Mouse (Mus musculus) forebrain, embryonic 14.5 days (tissue): ENCODE results near the gene Ppp1r13l. TPM values are rescaled to one million over a fixed set of nuclear protein-coding genes. Genes with fewer than 3 reads are reported as not detected.

Source experiments
- ATAC-seq: fragments of 200-750 bp; cut with Nextera tagmentation; 2 replicates; pipeline ENCODE4 v1.8.0; 2017; ENCODE audit warnings: mild to moderate bottlenecking, moderate library complexity
- DNase-seq: peaks from one replicate; pipeline ENCODE4 v3.0.0-alpha.2; 2015; ENCODE audit warnings: low spot score
- H3K27ac ChIP-seq: fragments of 300-500 bp; sonication (generic); 2 replicates; pipeline ENCODE4 v1.5.1; 2014; ENCODE audit warnings: low read depth, mild to moderate bottlenecking, control low read depth, low read length, moderate library complexity
- H3K27me3 ChIP-seq: fragments of 300-500 bp; sonication (generic); replicated peaks from 2 replicates; pipeline ENCODE4 v1.6.1; 2014; ENCODE audit warnings: low read length, control low read depth, mixed read lengths; ENCODE audit not compliant: control insufficient read depth, insufficient read depth
- H3K36me3 ChIP-seq: fragments of 300-500 bp; sonication (generic); 2 replicates; pipeline ENCODE4 v1.6.1; 2014; ENCODE audit warnings: low read length, control low read depth; ENCODE audit not compliant: control insufficient read depth, insufficient read depth
- H3K4me1 ChIP-seq: fragments of 300-500 bp; sonication (generic); 2 replicates; pipeline ENCODE4 v1.6.1; 2014; ENCODE audit warnings: antibody characterized with exemption, low read length, control low read depth; ENCODE audit not compliant: control insufficient read depth, insufficient read depth
- H3K4me2 ChIP-seq: fragments of 300-500 bp; sonication (generic); 2 replicates; pipeline ENCODE4 v1.6.1; 2014; ENCODE audit warnings: mild to moderate bottlenecking, control low read depth, low read length
- H3K4me3 ChIP-seq: fragments of 300-500 bp; sonication (generic); 2 replicates; pipeline ENCODE4 v1.5.1; 2014; ENCODE audit warnings: low read depth, low read length, control low read depth
- H3K9ac ChIP-seq: fragments of 300-500 bp; sonication (generic); 2 replicates; pipeline ENCODE4 v1.6.1; 2014; ENCODE audit warnings: mild to moderate bottlenecking, low read length, control low read depth, moderate library complexity
- H3K9me3 ChIP-seq: fragments of 300-500 bp; sonication (generic); replicated peaks from 2 replicates; pipeline ENCODE4 v1.6.1; 2016; ENCODE audit warnings: low read length, control low read depth, mixed read lengths; ENCODE audit not compliant: control insufficient read depth
- WGBS: fragments of 180-500 bp; shearing (Covaris S2); extraction: QIAGEN DNeasy Blood & Tissue Kit; methylation state at CpG from one replicate; pipeline ENCODE4 v1.1.7; 2014; 5-methylcytosine and 5-hydroxymethylcytosine counted together
- polyA plus RNA-seq: library from polyadenylated mRNA; unstranded; fragments of >200 nt; fragmentation: Nextera tagmentation; extraction: Ambion mirVana; gene quantifications from 2 replicates; pipeline ENCODE4 v1.2.1, GENCODE M21; 2014

The Ppp1r13l gene
- polyA plus RNA-seq, 1 experiment from 2014 or later, result 1.3 TPM

- Histone ChIP-seq H3K4me2 (peak overlapping the region; percentile 99), H3K9ac (0 out of 2 replicates have a peak overlapping the region, but pooled peaks have one; percentile 67), H3K4me3 (no peak overlapping the region), H3K27me3 (no peaks in the 10 kb centered on the region), H3K4me1 (peaks cover 9% of the 10 kb centered on the region; the same call in 1 of the 2 replicates), H3K27ac (no peak overlapping the region), H3K9me3 (no peaks in the 10 kb centered on the region), H3K36me3 (peaks cover 35% of the 10 kb centered on the region)
- DNase-seq (no peak), ATAC-seq (no peak)
- WGBS, result 93% methylated on average over 25 of the region's 25 CpGs
These were observed 1.9 kb upstream of the Ppp1r13l start for GRCm38 (mm10) chr7:19357381-19358375.

- Histone ChIP-seq H3K27ac (no peak overlapping the region), H3K4me1 (peaks cover 9% of the 10 kb centered on the region; the same call in 1 of the 2 replicates), H3K9ac (peak overlapping the region; percentile 67), H3K36me3 (peaks cover 25% of the 10 kb centered on the region), H3K4me3 (peak overlapping the region; percentile 55), H3K27me3 (no peaks in the 10 kb centered on the region), H3K4me2 (peak overlapping the region; percentile 99), H3K9me3 (no peaks in the 10 kb centered on the region)
- ATAC-seq (no peak), DNase-seq (no peak)
- whole genome bisulfite sequencing, result 20% methylated on average over 13 of the region's 13 CpGs
These were observed 915 bp upstream of the Ppp1r13l start for GRCm38 (mm10) chr7:19358634-19359033.

- peak; percentile 71 for DNase-seq
- H3K36me3 ChIP-seq, result peaks cover 16% of the 10 kb centered on the region
These were observed 518 bp downstream of the Ppp1r13l start for GRCm38 (mm10) chr7:19359892-19360641.

GRCm38 (mm10) chr7:19360944-19361343 is 1.4 kb downstream of the Ppp1r13l start:
- under 1% methylated on average over 27 of the region's 27 CpGs for WGBS
- Histone ChIP-seq H3K9ac (peak overlapping the region; percentile 40; the same call in 1 of the 2 replicates), H3K4me1 (peaks cover 9% of the 10 kb centered on the region; the same call in 1 of the 2 replicates), H3K36me3 (peaks cover 11% of the 10 kb centered on the region), H3K9me3 (no peaks in the 10 kb centered on the region), H3K4me2 (peak overlapping the region; percentile 99), H3K4me3 (peak overlapping the region; percentile 55), H3K27ac (no peak overlapping the region), H3K27me3 (no peaks in the 10 kb centered on the region)
- peak; percentile 95 for DNase-seq
- ATAC-seq, result peak; percentile 74

More at GRCm38 (mm10) chr7:19359892-19360641, 518 bp downstream of the Ppp1r13l start:
- no peaks in the 10 kb centered on the region for H3K27me3 ChIP-seq
- under 1% methylated on average over 45 of the region's 45 CpGs for WGBS
- peak; percentile 74 for ATAC-seq
- H3K9ac ChIP-seq, result peak overlapping the region; percentile 67
- H3K27ac ChIP-seq, result no peak overlapping the region; the same call in 1 of the 2 replicates
- peak overlapping the region; percentile 55 for H3K4me3 ChIP-seq
- H3K4me1 ChIP-seq, result peaks cover 9% of the 10 kb centered on the region; the same call in 1 of the 2 replicates
- H3K4me2 ChIP-seq, result peak overlapping the region; percentile 99
- H3K9me3 ChIP-seq, result no peaks in the 10 kb centered on the region

- 14% methylated on average over 16 of the region's 16 CpGs for WGBS
- ATAC-seq (no peak), DNase-seq (peak; percentile 49)
- Histone ChIP-seq H3K4me3 (peak overlapping the region; percentile 55; the same call in 1 of the 2 replicates), H3K4me2 (peak overlapping the region; percentile 99), H3K27me3 (no peaks in the 10 kb centered on the region), H3K9me3 (no peaks in the 10 kb centered on the region), H3K36me3 (peaks cover 4% of the 10 kb centered on the region; the same call in 1 of the 2 replicates), H3K9ac (peak overlapping the region; percentile 40; the same call in 1 of the 2 replicates), H3K4me1 (peaks cover 9% of the 10 kb centered on the region; the same call in 1 of the 2 replicates), H3K27ac (no peak overlapping the region)
These were observed 2.2 kb downstream of the Ppp1r13l start for GRCm38 (mm10) chr7:19361720-19362119.

- no peak for DNase-seq
- ATAC-seq, result no peak
- Histone ChIP-seq H3K4me1 (peaks cover 9% of the 10 kb centered on the region; the same call in 1 of the 2 replicates), H3K36me3 (peaks cover 3% of the 10 kb centered on the region; the same call in 1 of the 2 replicates), H3K9me3 (no peaks in the 10 kb centered on the region), H3K27me3 (no peaks in the 10 kb centered on the region), H3K9ac (no peak overlapping the region), H3K4me3 (no peak overlapping the region), H3K4me2 (no peak overlapping the region), H3K27ac (no peak overlapping the region)
- 19% methylated on average over 4 of the region's 4 CpGs for WGBS
These were observed 2.7 kb downstream of the Ppp1r13l start for GRCm38 (mm10) chr7:19362276-19362675.

- WGBS, result 2% methylated on average over 18 of the region's 18 CpGs
- DNase-seq (peak; percentile 40), ATAC-seq (no peak)
These were observed 4.3 kb downstream of the Ppp1r13l start for GRCm38 (mm10) chr7:19363881-19364280.

GRCm38 (mm10) chr7:19365376-19365775 is 5.8 kb downstream of the Ppp1r13l start:
- H3K36me3 ChIP-seq, result no peaks in the 10 kb centered on the region
- no peak overlapping the region for H3K4me3 ChIP-seq
- no peaks in the 10 kb centered on the region for H3K9me3 ChIP-seq
- H3K4me1 ChIP-seq, result peaks cover 6% of the 10 kb centered on the region; the same call in 1 of the 2 replicates
- H3K9ac ChIP-seq, result no peak overlapping the region
- no peak overlapping the region for H3K4me2 ChIP-seq
- ATAC-seq, result no peak
- DNase-seq, result no peak
- no peak overlapping the region for H3K27ac ChIP-seq
- 83% methylated on average over 4 of the region's 4 CpGs for WGBS
- H3K27me3 ChIP-seq, result no peaks in the 10 kb centered on the region

More at GRCm38 (mm10) chr7:19363881-19364280, 4.3 kb downstream of the Ppp1r13l start:
- Histone ChIP-seq H3K9ac (no peak overlapping the region), H3K36me3 (no peaks in the 10 kb centered on the region), H3K4me2 (no peak overlapping the region), H3K4me3 (no peak overlapping the region), H3K4me1 (peaks cover 7% of the 10 kb centered on the region; the same call in 1 of the 2 replicates), H3K27me3 (no peaks in the 10 kb centered on the region), H3K27ac (no peak overlapping the region), H3K9me3 (no peaks in the 10 kb centered on the region)
